Mouse (Mus musculus) embryo, embryonic 9.5 days (tissue): ENCODE measurements around the gene Itpr3.

ENCODE experiments used
- DNase-seq: peaks from one replicate; pipeline ENCODE4 v3.0.0-alpha.2; 2017; ENCODE audit errors: extremely low spot score

Itpr3 gene

GRCm38 (mm10) chr17:27071630-27072029 lies 14.5 kb downstream of the Itpr3 start:
- DNase-seq, result no peak

GRCm38 (mm10) chr17:27072363-27072762 lies 15.3 kb downstream of the Itpr3 start:
- no peak for DNase-seq

- no peak for DNase-seq
Measured at GRCm38 (mm10) chr17:27073126-27073525, 16.0 kb downstream of the Itpr3 start.

- no peak for DNase-seq
Measured at GRCm38 (mm10) chr17:27073778-27074177, 16.7 kb downstream of the Itpr3 start.

GRCm38 (mm10) chr17:27074236-27074635 lies 17.1 kb downstream of the Itpr3 start:
- no peak for DNase-seq

- no peak for DNase-seq
Measured at GRCm38 (mm10) chr17:27074849-27075745, 18.0 kb downstream of the Itpr3 start.

GRCm38 (mm10) chr17:27077133-27077532 lies 20.0 kb downstream of the Itpr3 start:
- DNase-seq, result no peak

GRCm38 (mm10) chr17:27077920-27078319 lies 20.8 kb downstream of the Itpr3 start:
- no peak for DNase-seq

- DNase-seq, result no peak
Measured at GRCm38 (mm10) chr17:27078499-27078898, 21.4 kb downstream of the Itpr3 start.

- no peak for DNase-seq
Measured at GRCm38 (mm10) chr17:27081868-27082267, 24.8 kb downstream of the Itpr3 start.

GRCm38 (mm10) chr17:27082796-27083195 lies 25.7 kb downstream of the Itpr3 start:
- DNase-seq, result no peak

- DNase-seq, result no peak
Measured at GRCm38 (mm10) chr17:27083601-27084000, 26.5 kb downstream of the Itpr3 start.

- peak; percentile 62 for DNase-seq
Measured at GRCm38 (mm10) chr17:27085676-27086075, 28.6 kb downstream of the Itpr3 start.

- DNase-seq, result peak; percentile 58
Measured at GRCm38 (mm10) chr17:27087426-27087825, 30.3 kb downstream of the Itpr3 start.

GRCm38 (mm10) chr17:27090068-27090467 lies 33.0 kb downstream of the Itpr3 start:
- DNase-seq, result no peak

- DNase-seq, result no peak
Measured at GRCm38 (mm10) chr17:27095690-27096089, 38.6 kb downstream of the Itpr3 start.

GRCm38 (mm10) chr17:27101675-27102074 lies 44.6 kb downstream of the Itpr3 start:
- no peak for DNase-seq

- DNase-seq, result no peak
Measured at GRCm38 (mm10) chr17:27105698-27106470, 48.8 kb downstream of the Itpr3 start.

GRCm38 (mm10) chr17:27106745-27107144 lies 49.6 kb downstream of the Itpr3 start:
- DNase-seq, result no peak

GRCm38 (mm10) chr17:27107936-27108335 lies 50.8 kb downstream of the Itpr3 start:
- DNase-seq, result no peak

GRCm38 (mm10) chr17:27110072-27110471 lies 53.0 kb downstream of the Itpr3 start:
- no peak for DNase-seq

- no peak for DNase-seq
Measured at GRCm38 (mm10) chr17:27118676-27119539, 61.8 kb downstream of the Itpr3 start.
